Mouse (Mus musculus) ES-E14 (cell line): Measurements from ENCODE around the gene Dlx5. TPM values are rescaled to one million over a fixed set of nuclear protein-coding genes. Genes with fewer than 3 reads are reported as not detected.
A peak's percentile ranks its signal among the peaks of the same experiment; 100 is the strongest.

Source experiments
- DNase-seq: peaks from one replicate; pipeline ENCODE4 v3.0.0-alpha.2; 2013; ENCODE audit warnings: low read depth, low spot score
- H3K27ac ChIP-seq: 2 replicates; pipeline ENCODE4 v1.5.1; 2012; ENCODE audit warnings: low read depth, mild to moderate bottlenecking, low read length, moderate library complexity, mixed read lengths; ENCODE audit not compliant: poor library complexity, insufficient read depth, severe bottlenecking
- H3K36me3 ChIP-seq: 2 replicates; pipeline ENCODE4 v1.6.1; 2012; ENCODE audit warnings: mild to moderate bottlenecking, low read length, moderate library complexity, mixed read lengths; ENCODE audit not compliant: control insufficient read depth, poor library complexity, insufficient read depth, severe bottlenecking
- H3K4me1 ChIP-seq, 2 experiments: fragments of 150-350 bp in 1 of 2; sonication (generic) in 1 of 2; 2 replicates each; pipeline ENCODE4 v1.6.1; 2012; ENCODE audit warnings: low read length in 2 of 2, mild to moderate bottlenecking in 1 of 2, mixed read lengths in 1 of 2; ENCODE audit not compliant: control insufficient read depth in 2 of 2, insufficient read depth in 2 of 2, poor library complexity in 1 of 2
- H3K4me3 ChIP-seq, 2 experiments: fragments of 150-350 bp in 1 of 2; sonication (generic) in 1 of 2; 2 replicates each; pipeline ENCODE4 v1.5.1; 2012; ENCODE audit warnings: low read length in 2 of 2, low read depth in 1 of 2, mild to moderate bottlenecking in 1 of 2, mixed read lengths in 1 of 2; ENCODE audit not compliant: insufficient read depth in 1 of 2, poor library complexity in 1 of 2, severe bottlenecking in 1 of 2
- H3K9ac ChIP-seq: 2 replicates; pipeline ENCODE4 v1.6.1; 2012; ENCODE audit warnings: low read depth, mild to moderate bottlenecking, low read length, mixed read lengths; ENCODE audit not compliant: poor library complexity, insufficient read depth, severe bottlenecking
- H3K9me3 ChIP-seq: fragments of 150-350 bp; sonication (generic); 2 replicates; pipeline ENCODE4 v1.6.1; 2012; ENCODE audit warnings: low read depth, mild to moderate bottlenecking, low read length; ENCODE audit not compliant: control insufficient read depth, insufficient read depth
- CHD2 ChIP-seq: IDR thresholded peaks from 2 replicates; pipeline ENCODE4 v1.6.1; 2014; ENCODE audit warnings: mild to moderate bottlenecking, low read depth, low read length, inconsistent platforms
- HCFC1 ChIP-seq: IDR thresholded peaks from 2 replicates; pipeline ENCODE4 v1.6.1; 2012; ENCODE audit warnings: low read length, inconsistent platforms, borderline replicate concordance; ENCODE audit not compliant: insufficient read depth
- MAFK ChIP-seq: IDR thresholded peaks from 2 replicates; pipeline ENCODE4 v1.6.1; 2014; ENCODE audit warnings: mild to moderate bottlenecking, low read depth, low read length, inconsistent platforms; ENCODE audit not compliant: insufficient read depth
- ZC3H11A ChIP-seq: IDR thresholded peaks from 2 replicates; pipeline ENCODE4 v1.6.1; 2012; ENCODE audit warnings: low read depth, mild to moderate bottlenecking, inconsistent platforms, low read length, borderline replicate concordance
- ZNF384 ChIP-seq: IDR thresholded peaks from 2 replicates; pipeline ENCODE4 v1.6.1; 2012; ENCODE audit warnings: low read depth, low read length, inconsistent platforms
- in situ Hi-C, 2 experiments: fragments of 600-800 bp; cut with MboI; formaldehyde crosslinking; loops; one replicate each; pipeline ENCODE4 v1.15.1; 2025; ENCODE audit warnings: low sequenced_read_pairs in 2 of 2, inconsistent platforms in 1 of 2; ENCODE audit not compliant: unreplicated experiment in 2 of 2
- total RNA-seq: library from RNA; depleted of rRNA; stranded (reverse); fragments of 300-350 nt; gene quantifications from 2 replicates; pipeline ENCODE4 v1.2.3, GENCODE M21; 2012

The Dlx5 gene
- total RNA-seq, 1 experiment = not detected

GRCm38 (mm10) chr6:6859950-6860410 lies 21.9 kb downstream of the Dlx5 start:
- Histone ChIP-seq H3K9ac (no peak overlapping the region), H3K36me3 (no peaks in the 10 kb centered on the region), H3K9me3 (no peaks in the 10 kb centered on the region), H3K4me3 (peak overlapping the region in 1 of 2 experiments; percentile 7; a peak in 1 of 4 replicates), H3K27ac (no peak overlapping the region), H3K4me1 (peaks cover 0 to 4% of the 10 kb centered on the region in 2 experiments; a peak in 2 of 4 replicates)
- in situ Hi-C loops = loop anchor here in 1 of 2 experiments (25.0 kb wide), 1 partner anchor 848 kb away; no protein-coding TSS in a partner anchor
- no peak for DNase-seq
- TF ChIP-seq ZC3H11A = no peak
- no peak for TF ChIP-seq ZNF384
- no peak for TF ChIP-seq HCFC1
- no peak for TF ChIP-seq CHD2
- no peak for TF ChIP-seq MAFK

DNA sequence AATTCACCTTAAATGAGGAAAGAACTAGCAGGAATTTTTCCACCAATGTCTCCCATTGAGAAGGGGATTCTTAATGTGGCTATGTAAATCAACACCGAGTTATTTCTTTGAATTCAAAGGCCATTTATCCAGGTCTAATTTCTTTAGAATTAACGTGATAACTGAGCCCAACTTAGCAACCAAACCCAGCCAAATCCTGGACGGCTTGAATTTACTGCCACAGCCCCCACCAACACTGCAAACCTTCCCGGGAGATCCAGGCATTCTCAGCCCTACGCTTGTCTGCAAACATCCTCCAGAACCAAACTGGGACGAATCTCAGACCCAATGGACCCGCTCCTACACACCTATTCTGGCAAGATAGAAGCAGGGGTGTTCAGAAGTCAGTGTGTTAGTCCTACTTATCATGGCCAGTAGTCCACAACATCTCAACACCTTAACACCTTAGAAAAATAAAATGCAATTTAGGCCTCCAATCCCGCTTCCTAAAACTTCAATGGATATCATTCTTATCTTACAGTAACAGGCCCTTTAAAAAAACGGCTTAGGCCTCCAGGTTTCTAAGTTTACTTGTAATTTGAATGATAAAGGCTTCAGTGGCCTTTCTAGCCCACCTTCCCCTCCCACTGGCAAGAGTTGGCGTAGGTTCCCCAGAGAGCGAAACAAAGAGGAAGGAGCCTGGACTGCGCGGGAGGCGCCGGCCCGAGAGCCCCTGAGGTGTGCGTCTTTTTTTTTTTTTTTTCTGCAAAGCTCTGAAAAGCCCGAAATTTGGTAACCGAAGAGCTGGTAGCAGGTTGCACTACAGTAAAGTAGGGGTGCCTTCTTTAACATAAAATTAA lies 22.6 kb downstream of the Dlx5 start:
- Histone ChIP-seq H3K4me1 (peaks cover 0 to 4% of the 10 kb centered on the region in 2 experiments; a peak in 2 of 4 replicates), H3K36me3 (no peaks in the 10 kb centered on the region), H3K4me3 (peak overlapping the region in 1 of 2 experiments; percentile 7; a peak in 1 of 4 replicates), H3K9me3 (no peaks in the 10 kb centered on the region), H3K9ac (no peak overlapping the region), H3K27ac (no peak overlapping the region)
- no peak for DNase-seq
- TF ChIP-seq ZC3H11A (no peak), ZNF384 (peak; percentile 91)
- in situ Hi-C loops = loop anchor here in 1 of 2 experiments (25.0 kb wide), 1 partner anchor 847 kb away; no protein-coding TSS in a partner anchor

DNA sequence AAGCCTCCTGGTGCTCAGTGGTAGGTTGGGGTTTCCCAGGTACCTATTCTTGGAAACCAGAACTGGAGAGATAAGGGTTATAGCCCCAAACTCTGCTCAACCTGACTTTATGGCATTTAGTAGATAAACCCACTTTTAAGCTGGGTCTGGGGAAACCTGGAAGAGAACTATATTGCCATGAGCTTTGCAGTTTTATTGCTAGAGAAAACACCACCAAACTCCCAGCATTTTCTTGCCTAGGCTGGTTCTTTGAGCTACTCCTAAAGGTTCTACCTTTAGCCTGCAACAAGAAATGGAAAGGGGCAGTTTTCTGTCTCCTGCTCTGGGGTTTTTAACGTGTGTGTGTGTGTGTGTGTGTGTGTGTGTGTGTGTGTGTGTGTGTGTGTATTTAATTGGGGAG lies 23.3 kb downstream of the Dlx5 start:
- no peaks in the 10 kb centered on the region for H3K9me3 ChIP-seq
- H3K4me3 ChIP-seq = no peak overlapping the region
- no peak for TF ChIP-seq CHD2
- no peak overlapping the region for H3K9ac ChIP-seq
- H3K36me3 ChIP-seq = no peaks in the 10 kb centered on the region
- H3K4me1 ChIP-seq = peaks cover 0 to 2% of the 10 kb centered on the region in 2 experiments; a peak in 1 of 4 replicates
- no peak for DNase-seq
- H3K27ac ChIP-seq = no peak overlapping the region
- in situ Hi-C loops = loop anchor here in 1 of 2 experiments (25.0 kb wide), 1 partner anchor 846 kb away; no protein-coding TSS in a partner anchor

- H3K9ac ChIP-seq = no peak overlapping the region
- no peak for DNase-seq
- in situ Hi-C loops = loop anchor here in 1 of 2 experiments (25.0 kb wide), 1 partner anchor 845 kb away; no protein-coding TSS in a partner anchor
- peaks cover 0 to 2% of the 10 kb centered on the region in 2 experiments; a peak in 1 of 4 replicates for H3K4me1 ChIP-seq
- TF ChIP-seq CHD2 (no peak), MAFK (no peak), ZC3H11A (no peak), ZNF384 (no peak), HCFC1 (no peak)
- H3K36me3 ChIP-seq = no peaks in the 10 kb centered on the region
- H3K9me3 ChIP-seq = no peaks in the 10 kb centered on the region
- H3K27ac ChIP-seq = no peak overlapping the region
- H3K4me3 ChIP-seq = no peak overlapping the region
Observed at GRCm38 (mm10) chr6:6857766-6858165, 24.1 kb downstream of the Dlx5 start.
